Mouse (Mus musculus) MEL (cell line): ENCODE measurements at regions not wholly inside any gene's neighbourhood (a gene's known extent, or its start where the extent isn't known, plus 50 kb on each side); places are given as distances from the start of the nearest gene placed in this dataset.

Experiments
- DNase-seq: peaks from one replicate; pipeline ENCODE4 v3.0.0; 2011; ENCODE audit warnings: low read depth, low spot score
- H3K27ac ChIP-seq: 2 replicates; pipeline ENCODE4 v1.5.1; 2012; ENCODE audit warnings: low read depth, mild to moderate bottlenecking, control low read depth, low read length, moderate library complexity; ENCODE audit not compliant: control insufficient read depth
- H3K27me3 ChIP-seq, 2 experiments: fragments of 150-350 bp in 1 of 2; sonication (generic) in 1 of 2; 2 replicates each; pipeline ENCODE4 v1.6.1; 2012; ENCODE audit warnings: low read length in 2 of 2, mild to moderate bottlenecking in 2 of 2, improper control_type of control experiment in 1 of 2, moderate library complexity in 1 of 2; ENCODE audit not compliant: insufficient read depth in 2 of 2, control insufficient read depth in 1 of 2
- H3K36me3 ChIP-seq, 2 experiments: 2 replicates each; pipeline ENCODE4 v1.6.1; 2012 to 2014; ENCODE audit warnings: low read length in 2 of 2, improper control_type of control experiment in 1 of 2, inconsistent platforms in 1 of 2, mild to moderate bottlenecking in 1 of 2; ENCODE audit not compliant: insufficient read depth in 2 of 2, control insufficient read depth in 1 of 2
- H3K4me1 ChIP-seq, 2 experiments: fragments of 150-350 bp in 1 of 2; sonication (generic) in 1 of 2; 2 replicates each; pipeline ENCODE4 v1.6.1; 2012; ENCODE audit warnings: low read length in 2 of 2, improper control_type of control experiment in 1 of 2, mild to moderate bottlenecking in 1 of 2; ENCODE audit not compliant: insufficient read depth in 2 of 2, control insufficient read depth in 1 of 2
- H3K4me3 ChIP-seq, 2 experiments: fragments of 150-350 bp in 1 of 2; sonication (generic) in 1 of 2; 2 replicates each; pipeline ENCODE4 v1.5.1; 2012; ENCODE audit warnings: low read depth in 2 of 2, low read length in 2 of 2, mild to moderate bottlenecking in 2 of 2, moderate library complexity in 2 of 2, control low read depth in 1 of 2, improper control_type of control experiment in 1 of 2; ENCODE audit not compliant: control insufficient read depth in 1 of 2, insufficient read depth in 1 of 2
- H3K79me2 ChIP-seq: 2 replicates; pipeline ENCODE4 v1.6.1; 2012; ENCODE audit warnings: mild to moderate bottlenecking, low read length, moderate library complexity; ENCODE audit not compliant: control insufficient read depth, poor library complexity, insufficient read depth
- H3K9ac ChIP-seq: 2 replicates; pipeline ENCODE4 v1.6.1; 2012; ENCODE audit warnings: low read depth, mild to moderate bottlenecking, control low read depth, low read length, moderate library complexity; ENCODE audit not compliant: control insufficient read depth, poor library complexity, severe bottlenecking
- H3K9me3 ChIP-seq: fragments of 150-350 bp; sonication (generic); replicated peaks from 2 replicates; pipeline ENCODE4 v1.6.1; 2012; ENCODE audit warnings: mild to moderate bottlenecking, low read length, improper control_type of control experiment, moderate library complexity; ENCODE audit not compliant: insufficient read depth
- CHD1 ChIP-seq: IDR thresholded peaks from 2 replicates; pipeline ENCODE4 v1.6.1; 2012; ENCODE audit warnings: low read depth, mild to moderate bottlenecking, inconsistent platforms, low read length, improper control_type of control experiment
- CHD2 ChIP-seq: IDR thresholded peaks from 2 replicates; pipeline ENCODE4 v1.6.1; 2011; ENCODE audit warnings: low read length, improper control_type of control experiment
- CTCF ChIP-seq, 3 experiments: IDR thresholded peaks in 2 of 3; conservative IDR thresholded peaks in 1 of 3; 2 replicates each; pipeline ENCODE4 v1.5.1; 2011 to 2012; ENCODE audit warnings: low read length in 3 of 3, low read depth in 2 of 3, mild to moderate bottlenecking in 2 of 3, improper control_type of control experiment in 1 of 3, inconsistent platforms in 1 of 3, mixed read lengths in 1 of 3, moderate library complexity in 1 of 3; ENCODE audit not compliant: control insufficient read depth in 1 of 3, insufficient read depth in 1 of 3, poor library complexity in 1 of 3, severe bottlenecking in 1 of 3
- E2F4 ChIP-seq: IDR thresholded peaks from 2 replicates; pipeline ENCODE4 v1.6.1; 2011; ENCODE audit warnings: low read depth, low read length, improper control_type of control experiment, borderline replicate concordance
- ELF1 ChIP-seq: IDR thresholded peaks from 2 replicates; pipeline ENCODE4 v1.6.1; 2014; ENCODE audit warnings: low read depth, mild to moderate bottlenecking, inconsistent platforms, low read length, improper control_type of control experiment, moderate library complexity
- EP300 ChIP-seq, 2 experiments: IDR thresholded peaks; 2 replicates each; pipeline ENCODE4 v1.6.1; 2011; ENCODE audit warnings: improper control_type of control experiment in 2 of 2, low read length in 2 of 2, low read depth in 1 of 2, mild to moderate bottlenecking in 1 of 2
- ETS1 ChIP-seq: IDR thresholded peaks from 2 replicates; pipeline ENCODE4 v1.6.1; 2012; ENCODE audit warnings: low read depth, mild to moderate bottlenecking, inconsistent platforms, low read length, improper control_type of control experiment, moderate library complexity
- GABPA ChIP-seq: IDR thresholded peaks from 2 replicates; pipeline ENCODE4 v1.6.1; 2012; ENCODE audit warnings: low read depth, mild to moderate bottlenecking, inconsistent platforms, low read length, improper control_type of control experiment, moderate library complexity
- GATA1 ChIP-seq: IDR thresholded peaks from 2 replicates; pipeline ENCODE4 v1.6.1; 2011; ENCODE audit warnings: low read depth, low read length, improper control_type of control experiment
- JUND ChIP-seq: IDR thresholded peaks from 2 replicates; pipeline ENCODE4 v1.6.1; 2011; ENCODE audit warnings: low read depth, mild to moderate bottlenecking, improper control_type of control experiment, low read length
- KAT2A ChIP-seq: conservative IDR thresholded peaks from 2 replicates; pipeline ENCODE4 v1.6.1; 2012; ENCODE audit warnings: low read depth, low read length, improper control_type of control experiment, inconsistent platforms
- MAFK ChIP-seq: IDR thresholded peaks from 2 replicates; pipeline ENCODE4 v1.6.1; 2011; ENCODE audit warnings: low read depth, mild to moderate bottlenecking, low read length, improper control_type of control experiment, borderline replicate concordance
- MAZ ChIP-seq: IDR thresholded peaks from 2 replicates; pipeline ENCODE4 v1.6.1; 2012; ENCODE audit warnings: low read depth, mild to moderate bottlenecking, inconsistent platforms, low read length, improper control_type of control experiment
- MYB ChIP-seq: IDR thresholded peaks from 2 replicates; pipeline ENCODE4 v1.6.1; 2011; ENCODE audit warnings: mild to moderate bottlenecking, low read depth, low read length, improper control_type of control experiment
- NELFE ChIP-seq: IDR thresholded peaks from 2 replicates; pipeline ENCODE4 v1.6.1; 2011; ENCODE audit warnings: low read depth, low read length, improper control_type of control experiment
- NRF1 ChIP-seq: IDR thresholded peaks from 2 replicates; pipeline ENCODE4 v1.6.1; 2014; ENCODE audit warnings: low read depth, mild to moderate bottlenecking, inconsistent platforms, low read length, improper control_type of control experiment, moderate library complexity; ENCODE audit not compliant: poor library complexity, insufficient read depth, severe bottlenecking
- POLR2A ChIP-seq, 2 experiments: IDR thresholded peaks; 2 replicates each; pipeline ENCODE4 v1.6.1; 2011 to 2012; ENCODE audit warnings: low read length in 2 of 2, mild to moderate bottlenecking in 2 of 2, control low read depth in 1 of 2, improper control_type of control experiment in 1 of 2, low read depth in 1 of 2, moderate library complexity in 1 of 2; ENCODE audit not compliant: control insufficient read depth in 1 of 2, insufficient read depth in 1 of 2, poor library complexity in 1 of 2
- RAD21 ChIP-seq: IDR thresholded peaks from 2 replicates; pipeline ENCODE4 v1.6.1; 2011; ENCODE audit warnings: mild to moderate bottlenecking, low read depth, low read length, improper control_type of control experiment
- RCOR1 ChIP-seq: IDR thresholded peaks from 2 replicates; pipeline ENCODE4 v1.6.1; 2012; ENCODE audit warnings: low read depth, mild to moderate bottlenecking, inconsistent platforms, low read length, improper control_type of control experiment
- SMC3 ChIP-seq: IDR thresholded peaks from 2 replicates; pipeline ENCODE4 v1.6.1; 2011; ENCODE audit warnings: low read depth, low read length, improper control_type of control experiment
- TBP ChIP-seq: IDR thresholded peaks from 2 replicates; pipeline ENCODE4 v1.8.0; 2011; ENCODE audit warnings: low read depth, low read length, improper control_type of control experiment
- UBTF ChIP-seq: IDR thresholded peaks from 2 replicates; pipeline ENCODE4 v1.6.1; 2012; ENCODE audit warnings: low read depth, mild to moderate bottlenecking, inconsistent platforms, low read length, improper control_type of control experiment, moderate library complexity, borderline replicate concordance; ENCODE audit not compliant: insufficient read depth
- USF1 ChIP-seq: IDR thresholded peaks from 2 replicates; pipeline ENCODE4 v1.6.1; 2014; ENCODE audit warnings: low read depth, mild to moderate bottlenecking, inconsistent platforms, low read length, improper control_type of control experiment, moderate library complexity
- ZKSCAN1 ChIP-seq: IDR thresholded peaks from 2 replicates; pipeline ENCODE4 v1.6.1; 2012; ENCODE audit warnings: low read depth, mild to moderate bottlenecking, inconsistent platforms, low read length, improper control_type of control experiment, moderate library complexity
- ZMIZ1 ChIP-seq: IDR thresholded peaks from 2 replicates; pipeline ENCODE4 v1.6.1; 2012; ENCODE audit warnings: low read depth, mild to moderate bottlenecking, inconsistent platforms, low read length, improper control_type of control experiment, moderate library complexity

DNA sequence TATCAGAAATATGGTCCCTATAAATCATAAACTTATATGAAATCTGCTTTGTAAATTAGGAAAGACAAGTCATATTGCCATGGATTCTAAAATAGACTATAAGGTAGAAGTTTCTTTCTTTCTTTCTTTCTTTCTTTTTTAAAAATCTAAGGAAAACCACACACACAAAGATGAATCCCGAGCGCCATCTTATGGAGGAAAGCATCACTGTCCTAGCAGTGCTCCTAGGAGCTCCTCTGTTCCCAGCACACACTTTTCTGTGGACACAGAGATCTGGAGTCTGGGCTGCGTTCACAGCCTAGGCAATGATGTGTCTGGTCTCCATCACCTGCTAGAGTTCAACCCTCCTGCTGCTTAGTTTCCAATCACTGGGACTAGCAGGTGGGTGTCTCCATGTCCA, 65.2 kb upstream of the Slc22a22 start:
- H3K36me3 ChIP-seq, result no peaks in the 10 kb centered on the region
- H3K27me3 ChIP-seq, result no peaks in the 10 kb centered on the region; a peak in 1 of 4 replicates
- H3K27ac ChIP-seq, result no peak overlapping the region
- no peak for DNase-seq
- no peak overlapping the region for H3K4me3 ChIP-seq
- H3K4me1 ChIP-seq, result no peaks in the 10 kb centered on the region
- TF ChIP-seq EP300 (IDR thresholded peaks at IDR 0.05; ENCODE audit: low read depth in 1 of 2, low read length in 2 of 2), result no peak
- TF ChIP-seq ELF1, result no peak
- TF ChIP-seq ETS1, result no peak
- no peak for TF ChIP-seq TBP
- TF ChIP-seq SMC3, result peak; percentile 18; the same call in 1 of the 2 replicates
- no peak for TF ChIP-seq USF1
- no peak for TF ChIP-seq ZMIZ1
- peak in 2 of 3 experiments; percentile 7 to 20; a peak in 1 of 6 replicates for TF ChIP-seq CTCF (IDR thresholded peaks at IDR 0.05 in 2 of 3, conservative IDR thresholded peaks at IDR 0.05 in 1 of 3; ENCODE audit: control insufficient read depth in 1 of 3, insufficient read depth in 1 of 3, low read depth in 2 of 3, low read length in 3 of 3, poor library complexity in 1 of 3, severe bottlenecking in 1 of 3)
- TF ChIP-seq GABPA, result no peak
- TF ChIP-seq GATA1, result no peak
- TF ChIP-seq CHD1, result no peak
- TF ChIP-seq UBTF, result no peak
- TF ChIP-seq MYB, result no peak
- TF ChIP-seq JUND, result no peak
- TF ChIP-seq MAFK, result no peak
- TF ChIP-seq CHD2, result no peak
- TF ChIP-seq RAD21, result peak; percentile 27
- no peak for TF ChIP-seq MAZ
- no peak for TF ChIP-seq NELFE
- no peak for TF ChIP-seq E2F4
- TF ChIP-seq RCOR1, result no peak
- no peak for TF ChIP-seq NRF1
- H3K9me3 ChIP-seq, result no peaks in the 10 kb centered on the region
- H3K9ac ChIP-seq, result no peak overlapping the region
- H3K79me2 ChIP-seq, result no peaks in the 10 kb centered on the region

DNA sequence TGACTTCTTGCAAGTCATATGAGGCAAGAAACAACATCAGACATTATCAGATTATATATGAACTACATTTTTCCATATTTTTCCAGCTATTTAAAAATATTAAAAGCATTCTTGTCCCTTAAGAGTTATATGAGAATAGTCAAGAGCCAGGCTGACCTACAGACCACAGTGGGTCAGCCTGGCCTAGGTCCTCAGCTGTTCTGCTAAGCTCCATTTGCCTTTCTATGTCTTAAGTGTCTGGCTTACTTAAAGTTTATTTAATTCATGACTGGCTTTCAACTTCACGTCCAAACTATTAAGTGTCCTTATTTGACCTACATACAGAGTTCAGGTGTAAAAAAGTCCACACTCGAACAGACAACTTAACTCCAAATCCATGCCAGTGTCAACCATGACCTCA, 58.1 kb upstream of the Slc22a22 start:
- Histone ChIP-seq H3K9ac (no peak overlapping the region), H3K79me2 (no peaks in the 10 kb centered on the region), H3K4me1 (no peaks in the 10 kb centered on the region), H3K9me3 (no peaks in the 10 kb centered on the region), H3K27ac (no peak overlapping the region), H3K36me3 (no peaks in the 10 kb centered on the region), H3K27me3 (no peaks in the 10 kb centered on the region), H3K4me3 (no peak overlapping the region)
- no peak for TF ChIP-seq GATA1
- TF ChIP-seq MAZ, result no peak
- TF ChIP-seq POLR2A (IDR thresholded peaks at IDR 0.05; ENCODE audit: control insufficient read depth in 1 of 2, insufficient read depth in 1 of 2, low read depth in 1 of 2, low read length in 2 of 2, poor library complexity in 1 of 2), result no peak
- no peak for TF ChIP-seq ZKSCAN1
- no peak for TF ChIP-seq RAD21
- TF ChIP-seq RCOR1, result no peak
- no peak for TF ChIP-seq EP300 (IDR thresholded peaks at IDR 0.05; ENCODE audit: low read depth in 1 of 2, low read length in 2 of 2)
- TF ChIP-seq KAT2A, result no peak
- no peak for DNase-seq
